Mouse (Mus musculus) intestine, embryonic 16.5 days (tissue): ENCODE measurements at regions not wholly inside any gene's neighbourhood (a gene's known extent, or its start where the extent isn't known, plus 50 kb on each side); places are given as distances from the start of the nearest gene placed in this dataset.

ENCODE experiments used
- ATAC-seq: fragments of 200-750 bp; cut with Nextera tagmentation; 2 replicates; pipeline ENCODE4 v1.8.0; 2017; ENCODE audit warnings: moderate TSS enrichment, moderate library complexity
- H3K27ac ChIP-seq: fragments of 300-500 bp; sonication (generic); 2 replicates; pipeline ENCODE4 v1.5.1; 2014; ENCODE audit warnings: mild to moderate bottlenecking, low read length
- H3K27me3 ChIP-seq: fragments of 300-500 bp; sonication (generic); replicated peaks from 2 replicates; pipeline ENCODE4 v1.6.1; 2014; ENCODE audit warnings: low read length, control low read depth, mixed read lengths; ENCODE audit not compliant: control insufficient read depth, insufficient read depth
- H3K36me3 ChIP-seq: fragments of 300-500 bp; sonication (generic); 2 replicates; pipeline ENCODE4 v1.6.1; 2014; ENCODE audit warnings: low read length, control low read depth; ENCODE audit not compliant: control insufficient read depth, insufficient read depth
- H3K4me1 ChIP-seq: fragments of 300-500 bp; sonication (generic); 2 replicates; pipeline ENCODE4 v1.6.1; 2014; ENCODE audit warnings: low read length, control low read depth, mixed read lengths; ENCODE audit not compliant: control insufficient read depth, insufficient read depth
- H3K4me2 ChIP-seq: fragments of 300-500 bp; sonication (generic); 2 replicates; pipeline ENCODE4 v1.6.1; 2014; ENCODE audit warnings: low read depth, low read length, control low read depth
- H3K4me3 ChIP-seq: fragments of 300-500 bp; sonication (generic); 2 replicates; pipeline ENCODE4 v1.5.1; 2014; ENCODE audit warnings: mild to moderate bottlenecking, low read length
- H3K9ac ChIP-seq: fragments of 300-500 bp; sonication (generic); 2 replicates; pipeline ENCODE4 v1.6.1; 2014; ENCODE audit warnings: low read depth, low read length
- H3K9me3 ChIP-seq: fragments of 300-500 bp; sonication (generic); 2 replicates; pipeline ENCODE4 v1.6.1; 2016; ENCODE audit warnings: low read length, control low read depth; ENCODE audit not compliant: control insufficient read depth
- WGBS: fragments of 180-500 bp; shearing (Covaris S2); extraction: QIAGEN DNeasy Blood & Tissue Kit; methylation state at CpG from one replicate; pipeline ENCODE4 v1.1.7; 2014; 5-methylcytosine and 5-hydroxymethylcytosine counted together

DNA sequence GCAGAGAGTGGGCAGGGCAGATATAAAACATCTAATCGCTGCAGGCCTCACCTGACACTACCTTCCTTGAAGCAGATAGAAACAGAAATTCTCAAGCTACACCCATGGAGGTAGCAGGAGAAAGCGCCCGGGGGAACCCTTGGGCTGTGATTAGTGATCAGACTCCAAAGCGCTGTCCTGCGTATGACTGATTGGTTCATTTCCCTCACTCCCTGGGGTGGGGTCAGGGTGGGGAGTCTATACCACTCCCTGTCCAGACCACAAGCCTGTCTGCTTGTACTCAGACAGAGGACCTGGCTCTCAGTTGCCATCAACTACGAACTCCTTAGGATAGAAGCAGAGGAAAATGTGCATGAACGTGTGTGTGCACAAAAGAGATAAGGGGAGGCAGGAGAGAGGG, 77.7 kb downstream of the Gm826 start:
- H3K4me2 ChIP-seq = no peak overlapping the region
- H3K4me3 ChIP-seq = no peak overlapping the region
- no peaks in the 10 kb centered on the region for H3K4me1 ChIP-seq
- peak; percentile 77 for ATAC-seq
- no peaks in the 10 kb centered on the region for H3K27me3 ChIP-seq
- no peaks in the 10 kb centered on the region for H3K9me3 ChIP-seq
- H3K9ac ChIP-seq = no peak overlapping the region
- WGBS = 60% methylated on average over 7 of the region's 7 CpGs
- no peaks in the 10 kb centered on the region for H3K36me3 ChIP-seq
- no peak overlapping the region for H3K27ac ChIP-seq

DNA sequence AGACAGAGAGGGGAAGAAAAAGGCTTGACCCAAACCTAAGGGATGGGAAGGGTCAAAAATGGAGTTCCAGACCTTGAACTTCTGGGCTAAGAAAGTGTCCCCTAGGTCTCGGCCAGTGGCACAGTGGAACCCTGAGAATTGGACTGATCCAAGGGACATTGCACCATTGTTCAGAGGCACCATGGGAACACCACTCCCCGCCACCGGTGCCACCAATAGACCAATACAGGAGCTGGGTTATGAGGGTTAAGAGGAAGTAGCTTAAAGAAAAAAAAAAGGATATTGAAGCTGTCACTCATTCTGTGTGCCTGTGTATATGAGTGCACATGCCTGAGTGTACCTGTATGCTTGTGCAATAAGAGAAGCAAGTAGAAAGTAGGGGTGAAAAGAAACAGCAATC, 83.7 kb downstream of the Gm826 start:
- no peak overlapping the region for H3K4me2 ChIP-seq
- H3K9me3 ChIP-seq = no peaks in the 10 kb centered on the region
- no peaks in the 10 kb centered on the region for H3K27me3 ChIP-seq
- no peak overlapping the region for H3K4me3 ChIP-seq
- no peaks in the 10 kb centered on the region for H3K36me3 ChIP-seq
- 0 out of 2 replicates have a peak, but pooled peaks cover 6% of the 10 kb centered on the region for H3K4me1 ChIP-seq
- WGBS = 81% methylated on average over 3 of the region's 3 CpGs
- H3K27ac ChIP-seq = no peak overlapping the region
- no peak for ATAC-seq
- no peak overlapping the region for H3K9ac ChIP-seq

DNA sequence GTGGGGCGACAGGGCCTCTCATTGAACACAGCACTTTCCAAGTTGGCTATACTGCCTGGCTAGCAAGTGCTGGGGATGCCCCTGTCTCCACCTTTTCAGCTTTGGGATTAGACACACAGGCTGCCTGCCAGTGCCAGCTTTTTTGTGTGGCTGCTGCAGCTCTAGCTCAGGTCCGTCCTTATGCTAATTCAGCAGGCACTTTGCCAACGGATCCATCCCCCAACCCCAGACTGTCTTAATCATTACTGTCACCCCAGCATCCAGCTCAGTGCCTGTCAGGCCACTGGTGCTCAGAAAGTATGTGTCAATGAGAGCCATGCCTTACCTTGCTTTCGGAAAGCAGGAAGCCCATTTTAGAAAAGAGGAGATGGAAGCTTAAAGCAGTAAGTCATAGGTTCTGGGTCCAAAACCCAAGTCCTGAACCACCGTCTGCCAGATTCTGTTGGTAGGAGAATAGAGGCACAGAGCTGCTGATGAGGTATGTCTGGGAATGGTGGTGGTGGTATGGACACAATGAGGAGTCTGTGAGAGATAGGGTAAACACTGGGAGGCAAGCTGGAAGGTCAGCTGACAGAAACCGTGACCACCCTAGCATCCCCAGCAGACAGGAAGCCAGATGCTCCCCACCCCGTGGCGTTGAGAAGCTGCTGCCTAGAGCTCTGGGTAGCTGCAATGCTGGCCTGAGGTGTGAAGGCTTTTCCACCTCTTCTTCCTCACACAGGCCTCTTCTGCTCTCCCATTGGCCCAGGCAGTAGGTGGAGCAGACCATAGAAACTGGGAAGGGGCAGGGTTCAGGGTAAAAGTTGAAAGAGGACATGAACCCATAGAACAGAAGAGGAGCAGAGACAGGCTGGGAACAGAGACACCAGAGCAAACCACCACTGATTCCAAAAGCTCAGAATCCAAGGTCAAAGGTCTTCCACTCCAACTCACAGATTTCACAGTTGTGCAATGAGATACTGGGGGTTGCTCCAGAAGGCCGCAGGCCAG, 84.6 kb downstream of the Gm826 start:
- no peak overlapping the region for H3K27ac ChIP-seq
- 0 out of 2 replicates have a peak, but pooled peaks cover 6% of the 10 kb centered on the region for H3K4me1 ChIP-seq
- WGBS = 53% methylated on average over 9 of the region's 9 CpGs
- no peak for ATAC-seq
- H3K9ac ChIP-seq = no peak overlapping the region
- H3K9me3 ChIP-seq = no peaks in the 10 kb centered on the region
- no peak overlapping the region for H3K4me3 ChIP-seq
- no peaks in the 10 kb centered on the region for H3K27me3 ChIP-seq
- no peak overlapping the region for H3K4me2 ChIP-seq
- no peaks in the 10 kb centered on the region for H3K36me3 ChIP-seq

DNA sequence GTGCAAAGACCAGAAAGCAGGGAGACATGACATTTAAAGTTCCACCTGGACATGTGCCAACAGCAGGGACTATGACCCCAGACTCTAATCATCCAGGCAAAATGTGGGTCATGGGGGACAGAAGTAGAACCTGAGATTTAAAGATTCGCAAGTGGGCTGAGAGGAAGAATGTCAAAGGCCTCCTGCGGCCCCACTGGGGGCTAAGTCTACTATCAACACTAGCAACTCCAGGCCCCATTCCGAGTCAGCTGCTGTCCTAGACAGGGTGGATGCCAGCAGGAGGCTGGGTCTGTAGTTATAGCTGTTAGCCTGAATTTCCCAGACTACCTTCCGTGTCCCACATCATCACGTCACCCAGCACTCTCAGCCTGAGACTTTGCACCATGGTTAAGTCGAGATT, 86.7 kb downstream of the Gm826 start:
- ATAC-seq = peak; percentile 77
- WGBS = 73% methylated on average over 6 of the region's 6 CpGs
- no peaks in the 10 kb centered on the region for H3K36me3 ChIP-seq
- no peak overlapping the region for H3K9ac ChIP-seq
- no peaks in the 10 kb centered on the region for H3K9me3 ChIP-seq
- peak overlapping the region; percentile 64; the same call in 1 of the 2 replicates for H3K27ac ChIP-seq
- no peak overlapping the region for H3K4me3 ChIP-seq
- 0 out of 2 replicates have a peak, but pooled peaks cover 6% of the 10 kb centered on the region for H3K4me1 ChIP-seq
- no peaks in the 10 kb centered on the region for H3K27me3 ChIP-seq
- no peak overlapping the region for H3K4me2 ChIP-seq

DNA sequence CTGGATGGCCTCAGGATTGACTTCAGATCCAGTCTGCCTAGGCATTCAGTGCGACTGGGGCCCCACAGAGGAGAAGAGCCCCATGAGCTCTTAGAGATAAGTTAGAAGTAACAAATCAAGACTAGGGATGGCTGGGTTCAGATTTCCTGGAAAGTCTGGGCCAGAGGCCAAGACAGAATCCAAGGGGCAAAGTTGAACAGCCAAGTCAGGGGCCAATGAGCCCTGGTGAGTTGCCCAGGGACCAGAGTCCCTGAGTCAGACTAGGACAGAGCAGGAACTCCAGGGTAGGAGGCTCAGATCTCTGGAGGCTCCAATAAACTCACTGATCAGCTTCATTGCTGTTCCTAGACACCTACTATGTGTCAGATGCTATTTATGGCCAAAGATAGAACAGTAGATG, 87.6 kb downstream of the Gm826 start:
- Histone ChIP-seq H3K4me3 (no peak overlapping the region), H3K9me3 (no peaks in the 10 kb centered on the region), H3K4me1 (0 out of 2 replicates have a peak, but pooled peaks cover 6% of the 10 kb centered on the region), H3K4me2 (no peak overlapping the region), H3K27ac (peak overlapping the region; percentile 78), H3K27me3 (no peaks in the 10 kb centered on the region), H3K36me3 (no peaks in the 10 kb centered on the region), H3K9ac (no peak overlapping the region)
- peak; percentile 88 for ATAC-seq
- 29% methylated on average over 1 of the region's 1 CpGs for WGBS

DNA sequence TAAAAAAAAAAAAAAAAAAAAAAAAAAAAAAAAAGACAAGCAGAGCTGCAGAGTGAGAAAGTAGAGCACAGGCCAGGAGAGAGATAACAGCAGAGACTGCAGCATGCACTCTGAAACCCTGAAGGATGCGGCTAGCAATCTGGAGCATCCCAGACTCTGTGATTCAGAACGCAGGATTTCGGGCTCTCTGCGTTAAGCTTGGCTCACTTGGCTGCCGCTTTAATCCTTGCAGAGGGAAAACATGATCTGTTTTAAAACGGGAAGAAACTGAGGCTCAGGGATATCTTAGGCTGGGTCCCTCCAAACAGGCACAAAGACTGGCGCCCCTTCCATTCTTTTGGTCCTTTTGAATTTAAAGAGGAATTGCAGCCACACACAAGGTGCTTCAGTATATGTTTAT, 89.1 kb downstream of the Gm826 start:
- Histone ChIP-seq H3K9me3 (no peaks in the 10 kb centered on the region), H3K27ac (no peak overlapping the region), H3K4me3 (no peak overlapping the region), H3K27me3 (no peaks in the 10 kb centered on the region), H3K36me3 (no peaks in the 10 kb centered on the region), H3K4me2 (no peak overlapping the region), H3K4me1 (0 out of 2 replicates have a peak, but pooled peaks cover 6% of the 10 kb centered on the region), H3K9ac (no peak overlapping the region)
- ATAC-seq = no peak
- 48% methylated on average over 7 of the region's 7 CpGs for WGBS

DNA sequence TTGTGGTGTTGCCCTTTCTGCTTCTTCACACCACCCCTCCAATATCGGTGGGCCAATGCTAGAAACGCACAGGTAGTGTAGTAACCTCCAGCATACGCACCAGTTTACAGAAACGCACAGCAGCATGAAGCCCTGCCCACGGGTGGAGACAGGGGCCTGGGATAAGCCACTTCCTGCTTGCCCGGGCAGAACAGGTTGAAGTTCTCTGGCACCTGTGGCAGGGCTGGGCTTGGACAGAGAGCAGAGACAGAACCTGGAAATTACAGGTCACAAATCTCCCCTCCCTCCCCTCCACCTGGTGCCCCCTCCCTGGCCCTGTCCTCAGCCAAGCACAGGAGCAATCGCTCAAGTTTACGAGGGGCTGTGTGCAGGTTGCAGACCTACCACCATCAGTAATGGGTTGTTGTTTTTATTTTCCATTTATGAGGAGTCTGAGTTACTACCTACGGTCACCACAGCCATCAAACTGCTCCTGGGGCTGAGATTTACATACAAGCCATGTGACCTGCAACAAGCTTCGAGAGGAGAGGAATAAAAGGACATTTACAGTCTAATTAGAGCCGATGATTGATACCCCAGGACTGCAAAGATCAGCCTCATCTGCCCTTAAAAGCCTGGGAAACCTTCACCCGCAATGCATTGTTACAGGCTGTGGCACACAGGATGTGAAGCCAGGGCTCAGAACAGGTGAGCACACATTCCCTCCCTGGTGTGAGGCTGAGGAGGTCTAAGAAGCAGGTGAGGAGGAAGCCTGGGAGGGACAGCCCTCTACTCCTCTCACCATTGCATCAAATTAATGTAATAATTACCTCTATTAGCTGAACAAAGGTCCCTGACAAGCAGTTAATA, 93.2 kb downstream of the Gm826 start:
- H3K4me2 ChIP-seq = peak overlapping the region; percentile 13; the same call in 1 of the 2 replicates

DNA sequence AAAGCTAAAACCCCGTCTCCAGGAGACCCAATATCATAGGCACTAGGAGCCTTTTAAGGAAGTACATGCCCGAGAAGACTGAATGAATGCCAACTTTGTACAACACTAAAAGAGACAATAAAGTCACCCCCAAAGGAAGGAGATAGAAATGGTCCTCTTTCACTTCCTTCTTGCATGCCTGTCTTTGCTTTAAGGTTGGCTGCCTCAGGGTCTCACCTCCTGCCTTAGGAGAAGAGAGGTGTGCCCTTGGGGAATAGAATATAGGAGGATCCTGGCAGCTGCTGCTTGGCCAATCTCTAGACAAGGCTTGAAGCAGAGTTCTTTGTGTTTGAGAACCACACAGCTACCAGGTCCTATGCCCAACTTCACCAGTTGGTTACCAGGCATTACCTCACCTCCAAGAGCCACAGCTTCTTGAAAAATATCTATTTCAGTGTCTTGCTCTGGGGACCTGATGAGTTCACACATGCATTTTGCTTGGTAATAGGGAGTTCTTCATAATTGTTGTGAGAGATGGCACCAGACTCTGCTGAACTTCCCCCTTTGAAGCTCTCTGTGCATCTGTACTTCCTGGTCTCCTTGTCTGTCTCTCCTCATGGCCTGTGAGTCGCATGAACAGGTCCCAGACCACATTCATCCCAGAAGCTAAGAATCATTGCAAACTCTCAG, 96.4 kb downstream of the Gm826 start:
- 83% methylated on average over 3 of the region's 3 CpGs for WGBS

More for the DNA sequence above, 93.2 kb downstream of the Gm826 start:
- Histone ChIP-seq H3K36me3 (no peaks in the 10 kb centered on the region), H3K27me3 (no peaks in the 10 kb centered on the region), H3K9ac (peak overlapping the region; percentile 38; the same call in 1 of the 2 replicates), H3K9me3 (no peaks in the 10 kb centered on the region), H3K4me3 (no peak overlapping the region), H3K4me1 (peaks cover 7% of the 10 kb centered on the region; the same call in 1 of the 2 replicates), H3K27ac (peak overlapping the region; percentile 73)
- peak; percentile 92 for ATAC-seq
- 43% methylated on average over 12 of the region's 12 CpGs for WGBS

More for the DNA sequence above, 96.4 kb downstream of the Gm826 start:
- Histone ChIP-seq H3K9ac (no peak overlapping the region), H3K4me1 (peaks cover 7% of the 10 kb centered on the region; the same call in 1 of the 2 replicates), H3K36me3 (no peaks in the 10 kb centered on the region), H3K9me3 (no peaks in the 10 kb centered on the region; the same call in 1 of the 2 replicates), H3K27me3 (no peaks in the 10 kb centered on the region), H3K4me3 (no peak overlapping the region), H3K27ac (no peak overlapping the region), H3K4me2 (no peak overlapping the region)
- ATAC-seq = no peak
